Mouse (Mus musculus): ENCODE results near the gene Trmt2a. TPM values are rescaled to one million over a fixed set of nuclear protein-coding genes. Genes with fewer than 3 reads are reported as not detected.
"Not testable (repeated sequence)": the region's sequence is repeated elsewhere in the genome, so short reads cannot be mapped to it uniquely, and the experiment has no call there.

Gene Trmt2a
- total RNA-seq, 2 experiments from 2014 or later: 44.6 to 61.7 TPM

DNA sequence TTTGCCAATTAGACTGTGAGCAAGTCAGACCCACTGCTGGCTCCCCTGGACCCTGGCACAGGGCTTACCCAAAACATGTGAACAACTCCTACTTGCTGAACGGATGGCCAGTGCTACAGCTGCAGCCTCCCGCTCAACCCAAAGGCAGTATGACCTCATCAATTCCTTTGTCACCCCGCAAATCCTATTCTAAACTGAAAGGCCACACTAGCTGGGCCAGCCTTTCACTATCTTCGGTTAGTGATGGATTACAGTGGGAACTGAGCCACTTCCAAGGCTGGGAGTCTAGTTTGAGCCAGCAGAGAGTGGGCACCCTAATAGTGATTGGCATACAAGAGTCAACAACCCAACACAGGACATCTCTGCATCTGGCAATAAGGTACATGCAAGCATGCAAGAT, 39.7 kb downstream of the Trmt2a start:
- no peak for DNase-seq (ENCODE audit: low spot score in 2 of 2)

DNA sequence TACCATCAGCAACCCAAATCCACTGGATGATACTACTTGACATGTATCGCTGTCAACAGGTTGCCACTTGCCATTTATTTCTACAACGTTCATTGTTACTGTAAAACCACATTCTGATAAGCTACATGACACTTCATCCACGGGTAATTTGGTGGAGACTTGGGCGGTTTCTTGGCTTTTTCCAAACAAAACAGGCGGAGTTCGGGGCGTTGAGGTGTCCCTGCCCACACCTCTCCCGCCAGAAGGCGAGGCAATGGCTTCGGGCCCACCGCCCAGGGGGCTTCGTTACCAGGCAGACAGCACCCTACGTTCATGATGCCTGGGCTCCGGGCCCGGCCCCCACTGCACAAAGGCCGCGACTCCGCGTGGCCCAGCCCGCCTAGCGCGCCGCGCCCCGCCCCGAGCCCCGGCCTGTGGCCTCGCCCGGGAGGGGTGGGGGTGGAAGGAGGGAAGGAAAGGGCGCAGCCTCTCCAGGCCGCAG, 40.1 kb downstream of the Trmt2a start:
- DNase-seq (ENCODE audit: low spot score in 2 of 2): peak in 1 of 2 experiments; percentile 44

DNA sequence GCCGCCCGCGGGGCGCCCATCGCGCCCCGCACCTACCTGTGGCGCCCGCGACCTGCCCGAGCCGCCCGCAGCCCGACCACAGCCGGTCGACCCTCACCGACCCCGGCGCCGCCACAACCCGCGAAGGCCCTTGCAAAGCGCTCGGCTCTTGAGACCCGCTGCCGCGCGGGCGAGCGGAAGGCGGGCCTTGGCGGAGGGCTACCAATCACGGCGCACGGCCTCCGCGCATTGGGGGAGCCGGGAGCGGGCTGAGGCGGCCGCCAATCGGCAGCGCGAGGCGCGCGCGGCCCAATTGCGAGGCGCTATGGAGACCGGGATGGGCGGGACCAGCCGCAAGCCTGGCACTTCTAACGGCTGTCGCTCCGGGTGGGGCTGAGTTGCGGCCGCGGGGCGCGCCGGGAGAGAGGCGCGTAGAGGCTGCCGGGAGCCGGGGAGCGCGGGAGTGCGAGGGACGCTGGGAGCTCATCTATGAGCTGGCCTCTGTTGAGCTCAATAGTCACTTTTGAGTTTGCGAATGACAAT, 40.6 kb downstream of the Trmt2a start, which contains the start of gene Dgcr8:
Gene Dgcr8 (minus strand): TSS at position 180 of the 522 bp plus-strand sequence.
- DNase-seq (ENCODE audit: low spot score in 2 of 2): peak; percentile 96 to 98

DNA sequence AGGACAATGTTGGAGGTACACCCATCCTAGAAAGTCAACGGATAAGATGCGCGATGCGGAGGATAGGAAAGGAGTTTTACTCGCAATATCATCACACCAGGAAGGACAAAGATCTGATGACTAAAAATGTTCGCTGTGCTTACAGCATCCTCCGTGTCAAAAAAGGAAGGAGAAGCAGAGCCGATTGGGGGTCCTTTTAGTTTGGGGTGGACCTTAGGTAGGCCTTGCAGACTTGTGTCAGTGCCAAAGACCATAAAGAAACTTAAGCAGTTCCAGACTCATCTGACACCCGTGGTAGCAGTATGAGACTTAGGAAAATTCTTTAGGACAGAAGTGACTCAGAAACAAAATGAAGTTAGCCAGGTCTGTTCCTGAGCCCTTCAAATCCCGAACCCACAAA, 41.1 kb downstream of the Trmt2a start:
- DNase-seq (ENCODE audit: low spot score in 2 of 2): not testable (repeated sequence)

Small RNAs within 50 kb of the gene (microRNA-seq; reads per million reads assigned to microRNA genes)
- gene Gm24572 (0 reads per million in 2 experiments), gene Mir1306 (272 to 391 reads per million in 2 experiments)

Other genes starting within 250 kb of the Trmt2a start
- 10 to 100 TPM; 85.1 to 86.3 TPM for gene Dgcr6, start 195.8 kb upstream of the Trmt2a start, total RNA-seq (2021)
- gene Prodh, start 158.5 kb upstream of the Trmt2a start, total RNA-seq (2021): 10 to 100 TPM; 31.0 to 43.6 TPM
- gene Rtn4r, start 121.0 kb upstream of the Trmt2a start, total RNA-seq (2021): 10 to 100 TPM; 77.1 to 85.6 TPM
- not detected for gene Ccdc188, start 30.8 kb upstream of the Trmt2a start, total RNA-seq (2021)
- gene Zdhhc8, start 13.5 kb upstream of the Trmt2a start, total RNA-seq (2021): 10 to 100 TPM; 84.1 to 84.6 TPM
- 100 to 1,000 TPM in 1 of 2 experiments, 10 to 100 TPM in 1; 98.3 to 104 TPM for gene Ranbp1, start 53 bp downstream of the Trmt2a start, total RNA-seq (2021)
- gene Gm49776, start 9.6 kb downstream of the Trmt2a start, total RNA-seq (2021): not detected
- 10 to 100 TPM; 35.9 to 44.0 TPM for gene Dgcr8, start 40.6 kb downstream of the Trmt2a start, total RNA-seq (2021)
- gene Tango2, start 99.4 kb downstream of the Trmt2a start, total RNA-seq (2021): 100 to 1,000 TPM; 106 to 114 TPM
- gene Arvcf, start 99.5 kb downstream of the Trmt2a start, total RNA-seq (2021): 10 to 100 TPM; 43.3 to 46.4 TPM
- 10 to 100 TPM; 19.5 to 22.1 TPM for gene Txnrd2, start 177.7 kb downstream of the Trmt2a start, total RNA-seq (2021)
- 10 to 100 TPM; 57.1 to 66.8 TPM for gene Comt, start 178.2 kb downstream of the Trmt2a start, total RNA-seq (2021)